Mouse (Mus musculus) fat pad, adult 2 months (tissue): Measurements from ENCODE around the gene Olfr71.

ENCODE experiments used
- DNase-seq: peaks from one replicate; pipeline ENCODE4 v3.0.0-alpha.2; 2011; ENCODE audit warnings: low read depth, low spot score; ENCODE audit errors: extremely low read depth

The Olfr71 gene

DNA sequence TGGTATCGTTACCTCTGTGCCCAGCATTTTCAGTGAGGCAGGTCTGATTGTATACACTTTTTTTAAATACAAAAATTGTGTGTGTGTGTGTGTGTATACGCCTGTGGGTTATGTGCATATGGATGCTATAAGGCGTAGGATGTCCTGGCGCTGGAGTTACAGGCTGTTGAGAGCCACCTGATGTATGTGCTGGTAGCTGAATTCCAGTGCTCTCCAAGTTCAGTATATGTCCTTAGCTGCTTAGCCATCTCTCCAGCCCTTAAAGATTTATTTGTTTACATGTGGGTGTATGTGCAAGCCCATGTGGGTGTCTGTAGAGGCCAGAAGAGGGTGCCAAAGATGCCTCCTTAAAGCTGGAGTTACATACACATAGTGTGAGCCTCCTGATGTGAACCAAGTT lies 52.9 kb downstream of the Olfr71 start:
- DNase-seq = no peak

DNA sequence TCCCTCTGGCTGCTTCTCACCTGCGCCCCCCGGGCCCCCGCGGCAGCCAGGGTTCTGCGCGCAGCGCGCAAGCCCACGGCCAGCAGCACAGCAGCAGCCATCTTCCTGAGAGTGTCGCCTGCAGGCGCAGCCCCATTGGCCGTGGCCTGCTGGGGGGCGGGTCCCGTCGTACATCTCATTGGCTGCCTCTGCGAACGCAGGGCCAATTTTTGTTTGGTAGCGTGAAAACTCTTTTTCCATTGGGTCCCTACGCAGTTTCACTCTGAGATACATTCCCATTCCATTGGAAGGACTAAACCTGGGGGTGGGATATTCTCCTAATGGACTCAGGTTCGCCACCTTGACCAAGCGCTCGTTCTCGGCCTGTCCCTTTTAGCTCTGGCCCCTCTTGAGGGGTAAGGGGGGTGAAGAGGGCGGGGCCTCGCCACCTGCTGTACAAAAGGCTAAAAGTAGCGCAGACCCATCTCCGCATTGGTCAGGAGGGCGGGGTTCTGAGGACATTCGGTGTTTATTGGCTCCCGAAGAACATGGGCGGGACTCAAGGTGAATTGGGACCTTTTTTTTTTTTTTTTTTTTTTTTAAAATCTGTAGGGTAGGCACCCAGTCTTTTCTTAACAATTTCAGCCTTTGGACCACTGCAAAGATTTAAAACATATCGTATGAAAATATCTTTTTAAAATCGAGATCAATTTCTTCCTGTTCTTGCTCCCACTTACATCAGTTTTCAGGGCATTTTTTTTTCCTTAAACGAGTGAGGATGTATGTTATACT lies 53.5 kb downstream of the Olfr71 start, which contains the start of gene Hint2:
TSS of gene Hint2 (minus strand) at position 128 of the 771 bp plus-strand sequence.
- peak; percentile 83 for DNase-seq

DNA sequence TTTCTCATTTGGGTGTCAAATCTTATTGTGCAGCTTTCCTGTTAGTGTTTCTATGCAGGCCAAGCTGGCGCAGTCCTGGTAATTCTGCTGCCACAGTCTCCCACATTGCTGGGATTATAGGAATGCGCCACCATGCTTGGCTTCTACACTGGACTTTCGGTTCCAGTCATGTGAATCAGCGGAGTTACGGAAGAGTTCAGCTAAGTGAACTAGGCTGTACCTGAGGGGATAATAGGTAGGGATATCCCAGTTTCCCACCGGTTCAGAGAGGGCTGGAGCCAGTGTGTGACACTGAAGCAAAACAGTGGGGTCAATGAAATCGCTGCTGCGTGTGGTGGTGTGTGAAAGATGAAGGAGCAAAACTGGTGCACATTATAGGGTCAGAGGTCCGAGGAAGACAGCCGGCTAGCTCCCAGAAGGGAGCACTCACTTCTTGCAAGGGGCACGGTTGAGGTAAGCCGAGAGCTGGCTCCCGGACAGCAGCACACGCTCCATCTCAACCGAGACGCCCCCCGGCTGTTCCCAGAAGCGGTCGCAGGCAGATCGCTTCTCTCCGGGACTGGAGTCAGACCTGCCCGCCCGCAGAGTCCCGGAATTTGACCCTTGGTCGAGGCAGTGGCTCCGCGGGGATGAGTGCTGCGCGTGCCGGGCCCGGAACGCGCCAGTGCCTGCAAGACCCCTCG lies 54.3 kb downstream of the Olfr71 start:
- no peak for DNase-seq
